Mouse (Mus musculus) hindbrain, postnatal 0 days (tissue): ENCODE measurements at regions not wholly inside any gene's neighbourhood (a gene's known extent, or its start where the extent isn't known, plus 50 kb on each side); places are given as distances from the start of the nearest gene placed in this dataset.

Experiments
- ATAC-seq: fragments of 200-750 bp; cut with Nextera tagmentation; 2 replicates; pipeline ENCODE4 v1.8.0; 2017; ENCODE audit warnings: mild to moderate bottlenecking, moderate TSS enrichment, moderate library complexity
- DNase-seq: peaks from one replicate; pipeline ENCODE4 v3.0.0-alpha.2; 2015; ENCODE audit warnings: low spot score
- H3K27ac ChIP-seq: fragments of 300-500 bp; sonication (generic); 2 replicates; pipeline ENCODE4 v1.5.1; 2014; ENCODE audit warnings: mild to moderate bottlenecking
- H3K27me3 ChIP-seq: fragments of 300-500 bp; sonication (generic); 2 replicates; pipeline ENCODE4 v1.6.1; 2014; ENCODE audit warnings: low read length, mixed read lengths; ENCODE audit not compliant: insufficient read depth
- H3K36me3 ChIP-seq: fragments of 300-500 bp; sonication (generic); 2 replicates; pipeline ENCODE4 v1.6.1; 2014; ENCODE audit warnings: low read length, mixed read lengths; ENCODE audit not compliant: insufficient read depth
- H3K4me1 ChIP-seq: fragments of 300-500 bp; sonication (generic); 2 replicates; pipeline ENCODE4 v1.6.1; 2014; ENCODE audit warnings: antibody characterized with exemption, low read length, mixed read lengths; ENCODE audit not compliant: insufficient read depth
- H3K4me2 ChIP-seq: fragments of 300-500 bp; sonication (generic); 2 replicates; pipeline ENCODE4 v1.6.1; 2014; ENCODE audit warnings: low read depth, mild to moderate bottlenecking, low read length, moderate library complexity, mixed read lengths
- H3K4me3 ChIP-seq: fragments of 300-500 bp; sonication (generic); 2 replicates; pipeline ENCODE4 v1.5.1; 2014; ENCODE audit warnings: low read length
- H3K9ac ChIP-seq: fragments of 300-500 bp; sonication (generic); replicated peaks from 2 replicates; pipeline ENCODE4 v1.6.1; 2014; ENCODE audit warnings: mild to moderate bottlenecking, low read length, moderate library complexity, mixed read lengths
- H3K9me3 ChIP-seq: fragments of 300-500 bp; sonication (generic); 2 replicates; pipeline ENCODE4 v1.6.1; 2016; ENCODE audit warnings: low read length, mixed read lengths
- CTCF ChIP-seq: IDR thresholded peaks from 2 replicates; pipeline ENCODE4 v1.5.1; 2016; ENCODE audit warnings: antibody characterized with exemption, control low read depth, low read depth
- WGBS: fragments of 180-500 bp; shearing (Covaris S2); extraction: QIAGEN DNeasy Blood & Tissue Kit; methylation state at CpG from one replicate; pipeline ENCODE4 v1.1.7; 2014; 5-methylcytosine and 5-hydroxymethylcytosine counted together

GRCm38 (mm10) chr13:53596871-53597800, 124.3 kb upstream of the Msx2 start:
- Histone ChIP-seq H3K36me3 (no peaks in the 10 kb centered on the region), H3K27me3 (no peaks in the 10 kb centered on the region), H3K9ac (no peak overlapping the region), H3K27ac (no peak overlapping the region), H3K4me2 (no peak overlapping the region), H3K4me3 (no peak overlapping the region), H3K4me1 (no peaks in the 10 kb centered on the region; the same call in 1 of the 2 replicates), H3K9me3 (no peaks in the 10 kb centered on the region)
- no peak for DNase-seq
- 79% methylated on average over 19 of the region's 19 CpGs for whole genome bisulfite sequencing
- TF ChIP-seq CTCF, result no peak
- ATAC-seq, result no peak

- peak; percentile 46 for DNase-seq
Measured at GRCm38 (mm10) chr13:53592755-53593154, 119.9 kb upstream of the Msx2 start.

GRCm38 (mm10) chr13:53586771-53587170, 113.9 kb upstream of the Msx2 start:
- no peaks in the 10 kb centered on the region for H3K36me3 ChIP-seq
- no peak for TF ChIP-seq CTCF
- H3K27ac ChIP-seq, result no peak overlapping the region
- no peaks in the 10 kb centered on the region for H3K27me3 ChIP-seq
- no peaks in the 10 kb centered on the region for H3K9me3 ChIP-seq
- WGBS, result 43% methylated on average over 4 of the region's 4 CpGs
- H3K4me2 ChIP-seq, result no peak overlapping the region
- no peak overlapping the region for H3K9ac ChIP-seq
- H3K4me1 ChIP-seq, result no peaks in the 10 kb centered on the region
- no peak overlapping the region for H3K4me3 ChIP-seq
- no peak for DNase-seq
- ATAC-seq, result no peak

More at GRCm38 (mm10) chr13:53592755-53593154, 119.9 kb upstream of the Msx2 start:
- peak; percentile 58 for TF ChIP-seq CTCF
- Histone ChIP-seq H3K9me3 (no peaks in the 10 kb centered on the region), H3K27ac (no peak overlapping the region), H3K4me1 (no peaks in the 10 kb centered on the region), H3K27me3 (no peaks in the 10 kb centered on the region), H3K9ac (no peak overlapping the region), H3K4me2 (no peak overlapping the region), H3K4me3 (no peak overlapping the region), H3K36me3 (no peaks in the 10 kb centered on the region)
- ATAC-seq, result no peak
- WGBS, result 14% methylated on average over 5 of the region's 5 CpGs

- Histone ChIP-seq H3K4me3 (no peak overlapping the region), H3K4me1 (no peaks in the 10 kb centered on the region), H3K9ac (no peak overlapping the region), H3K36me3 (no peaks in the 10 kb centered on the region), H3K9me3 (peaks cover 5% of the 10 kb centered on the region; the same call in 1 of the 2 replicates), H3K27ac (no peak overlapping the region), H3K27me3 (no peaks in the 10 kb centered on the region), H3K4me2 (no peak overlapping the region)
- DNase-seq (no peak), ATAC-seq (no peak)
- no peak for TF ChIP-seq CTCF
- 90% methylated on average over 9 of the region's 9 CpGs for WGBS
Measured at GRCm38 (mm10) chr13:53584504-53585130, 111.7 kb upstream of the Msx2 start.

DNA sequence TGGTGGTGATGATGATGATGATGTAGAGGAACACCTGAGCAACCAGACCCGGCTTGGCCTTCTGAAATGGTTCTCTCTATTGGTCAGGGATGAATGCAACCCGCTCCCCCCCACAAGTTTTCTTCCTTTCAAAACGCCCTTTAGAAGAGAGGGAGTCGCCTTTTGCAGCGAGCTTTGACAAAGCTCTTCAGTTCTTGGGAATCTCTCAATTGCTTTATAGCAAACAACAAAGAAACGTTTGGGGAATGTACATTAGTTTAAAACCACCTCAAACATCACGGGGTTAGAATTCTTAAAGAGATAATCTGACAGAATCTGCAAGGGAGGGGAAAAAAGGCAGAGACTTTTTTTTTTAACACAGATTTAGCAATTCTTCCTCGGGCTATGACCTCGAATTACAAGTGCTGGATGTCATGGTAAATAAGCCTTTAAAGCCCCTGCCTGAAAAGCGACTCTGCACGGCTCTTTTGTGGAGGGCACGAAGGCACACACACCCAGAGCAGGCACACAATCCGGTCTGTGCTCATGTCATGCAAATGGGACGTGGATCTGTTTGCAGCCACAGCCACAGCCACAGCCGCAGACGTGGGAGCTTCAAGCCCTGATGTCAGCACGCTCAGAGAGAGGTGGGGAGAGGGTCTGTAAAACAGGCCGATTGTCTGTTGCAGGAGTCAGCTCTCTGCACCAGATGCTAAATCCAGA, 81.2 kb upstream of the Msx2 start:
- Histone ChIP-seq H3K4me2 (peak overlapping the region; percentile 23; the same call in 1 of the 2 replicates), H3K4me1 (0 out of 2 replicates have a peak, but pooled peaks cover 3% of the 10 kb centered on the region), H3K4me3 (no peak overlapping the region), H3K9me3 (no peaks in the 10 kb centered on the region), H3K27me3 (no peaks in the 10 kb centered on the region), H3K9ac (no peak overlapping the region), H3K27ac (no peak overlapping the region), H3K36me3 (no peaks in the 10 kb centered on the region)
- WGBS, result 11% methylated on average over 18 of the region's 18 CpGs
- peak; percentile 51; the same call in 1 of the 2 replicates for ATAC-seq
- TF ChIP-seq CTCF, result no peak
- peak; percentile 25 for DNase-seq

DNA sequence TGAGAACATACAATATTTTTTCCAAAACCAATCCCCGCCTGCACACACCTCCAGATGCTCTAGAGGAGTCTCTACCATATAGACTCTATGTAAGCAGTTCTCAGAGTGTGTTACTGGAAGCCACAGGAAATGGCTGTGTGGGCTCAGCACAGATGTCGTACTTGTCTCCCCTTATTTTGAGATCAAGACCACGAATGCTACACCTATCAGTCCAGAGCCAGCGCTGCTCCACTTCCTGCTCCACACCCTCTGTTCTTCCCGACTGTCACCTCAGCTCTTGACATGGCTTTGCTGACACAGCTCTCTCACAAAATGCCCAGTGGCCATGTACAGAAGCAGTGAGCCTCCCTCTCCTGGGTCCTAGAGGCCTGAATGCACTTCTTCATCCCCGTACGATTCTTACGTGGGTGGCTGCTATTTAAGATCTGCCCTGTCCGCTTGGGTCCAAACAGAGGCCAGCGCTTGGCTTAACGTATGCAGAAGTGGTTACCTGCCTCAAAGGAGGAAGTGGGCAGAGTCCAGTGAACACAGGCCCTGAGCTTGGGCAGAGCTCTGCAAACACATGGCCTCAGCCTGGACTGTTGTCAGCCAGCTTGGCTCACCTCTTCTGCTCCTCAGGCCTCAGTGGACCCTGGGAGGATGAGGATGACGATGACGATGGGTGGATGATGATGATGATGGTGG, 80.5 kb upstream of the Msx2 start:
- no peak for DNase-seq
- Histone ChIP-seq H3K9me3 (no peaks in the 10 kb centered on the region), H3K4me1 (0 out of 2 replicates have a peak, but pooled peaks cover 3% of the 10 kb centered on the region), H3K27me3 (no peaks in the 10 kb centered on the region), H3K4me2 (no peak overlapping the region), H3K36me3 (no peaks in the 10 kb centered on the region), H3K9ac (no peak overlapping the region), H3K27ac (no peak overlapping the region), H3K4me3 (no peak overlapping the region)
- ATAC-seq, result no peak
- 68% methylated on average over 13 of the region's 13 CpGs for WGBS
- TF ChIP-seq CTCF, result no peak
